Mouse (Mus musculus) left cerebral cortex, adult 11 months (tissue): ENCODE data around the gene Dync1li1.

Experiments used
- DNase-seq: peaks from one replicate; pipeline ENCODE4 v3.0.0; 2022; ENCODE audit warnings: low spot score

Dync1li1 gene

GRCm38 (mm10) chr9:114729911-114730805 lies 41.6 kb downstream of the Dync1li1 start:
- no peak for DNase-seq

- peak; percentile 93 for DNase-seq
Measured at GRCm38 (mm10) chr9:114731011-114731755, 42.6 kb downstream of the Dync1li1 start, which contains the start of gene Cmtm6. TSS of gene Cmtm6 (plus strand) at chr9:114731116.

- no peak for DNase-seq
Measured at GRCm38 (mm10) chr9:114731871-114732682, 43.5 kb downstream of the Dync1li1 start.

GRCm38 (mm10) chr9:114733238-114733637 lies 44.6 kb downstream of the Dync1li1 start:
- DNase-seq = no peak

GRCm38 (mm10) chr9:114736442-114736841 lies 47.9 kb downstream of the Dync1li1 start:
- no peak for DNase-seq

- no peak for DNase-seq
Measured at GRCm38 (mm10) chr9:114740336-114740735, 51.7 kb downstream of the Dync1li1 start.

- DNase-seq = no peak
Measured at GRCm38 (mm10) chr9:114742731-114743130, 54.1 kb downstream of the Dync1li1 start.

GRCm38 (mm10) chr9:114745163-114745562 lies 56.6 kb downstream of the Dync1li1 start:
- DNase-seq = no peak

GRCm38 (mm10) chr9:114745654-114746053 lies 57.1 kb downstream of the Dync1li1 start:
- no peak for DNase-seq

- DNase-seq = peak; percentile 31
Measured at GRCm38 (mm10) chr9:114747012-114747411, 58.4 kb downstream of the Dync1li1 start.

- no peak for DNase-seq
Measured at GRCm38 (mm10) chr9:114747466-114747865, 58.9 kb downstream of the Dync1li1 start.

GRCm38 (mm10) chr9:114751582-114751981 lies 63.0 kb downstream of the Dync1li1 start:
- DNase-seq = no peak

GRCm38 (mm10) chr9:114752311-114752710 lies 63.7 kb downstream of the Dync1li1 start:
- DNase-seq = no peak

GRCm38 (mm10) chr9:114752863-114753484 lies 64.4 kb downstream of the Dync1li1 start:
- peak; percentile 83 for DNase-seq

- no peak for DNase-seq
Measured at GRCm38 (mm10) chr9:114758272-114758671, 69.7 kb downstream of the Dync1li1 start.

- no peak for DNase-seq
Measured at GRCm38 (mm10) chr9:114758801-114759200, 70.2 kb downstream of the Dync1li1 start.

- no peak for DNase-seq
Measured at GRCm38 (mm10) chr9:114759886-114760285, 71.3 kb downstream of the Dync1li1 start.

GRCm38 (mm10) chr9:114760353-114760752 lies 71.8 kb downstream of the Dync1li1 start:
- DNase-seq = no peak

- DNase-seq = no peak
Measured at GRCm38 (mm10) chr9:114761848-114762247, 73.3 kb downstream of the Dync1li1 start.

- no peak for DNase-seq
Measured at GRCm38 (mm10) chr9:114763341-114763740, 74.8 kb downstream of the Dync1li1 start.

- no peak for DNase-seq
Measured at GRCm38 (mm10) chr9:114767030-114767429, 78.4 kb downstream of the Dync1li1 start.

GRCm38 (mm10) chr9:114767507-114767906 lies 78.9 kb downstream of the Dync1li1 start:
- DNase-seq = no peak
